Mouse (Mus musculus): ENCODE data around the gene Sart1.

Sart1 gene

DNA sequence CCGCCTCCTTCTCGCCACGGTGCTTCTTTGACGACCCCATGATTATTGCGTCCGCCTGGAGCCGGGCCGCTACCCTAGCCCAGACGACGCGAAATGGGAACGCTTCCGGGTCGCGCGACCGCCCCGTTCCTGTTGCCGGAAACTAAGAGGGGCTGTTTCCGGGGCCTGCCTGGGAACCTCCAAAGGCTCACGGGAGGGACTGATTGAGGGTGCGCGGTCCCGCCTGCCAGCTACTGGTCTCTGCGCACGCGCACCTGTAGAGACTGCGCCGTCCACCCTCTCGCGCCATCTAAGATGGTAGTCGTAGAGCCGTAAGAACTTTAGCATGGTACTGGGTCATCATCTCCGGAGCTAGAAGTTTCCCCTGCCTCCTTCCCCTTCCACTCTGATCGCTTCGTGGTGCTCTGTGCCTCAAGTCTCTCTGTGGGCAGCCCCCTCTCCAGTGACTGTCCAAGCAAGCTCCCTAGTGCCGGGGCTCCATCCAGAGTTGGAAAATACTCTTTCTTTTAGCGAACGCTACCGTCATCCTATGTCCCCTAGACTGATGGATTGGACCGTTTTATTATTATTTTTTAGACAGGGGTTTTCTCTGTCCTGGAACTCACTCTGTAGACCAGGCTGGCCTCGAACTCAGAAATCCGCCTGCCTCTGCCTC is at the start of gene Sart1:
TSS of gene Sart1 (minus strand) at position 116 of the 655 bp plus-strand sequence.
- H3K27me3 ChIP-seq (ENCODE audit: insufficient read depth, low read length): no peaks in the 10 kb centered on the region
- peaks cover 78% of the 10 kb centered on the region for H3K4me1 ChIP-seq (replicated peaks; ENCODE audit: low read depth, low read length)
- H3K36me3 ChIP-seq (ENCODE audit: insufficient read depth, low read length): peaks cover 56% of the 10 kb centered on the region
- H3K9me3 ChIP-seq (ENCODE audit: low read length): no peaks in the 10 kb centered on the region
- TF ChIP-seq CTCF (conservative IDR thresholded peaks at IDR 0.05; ENCODE audit: low read length): no peak
- no peak for TF ChIP-seq NANOG (IDR thresholded peaks at IDR 0.05; ENCODE audit: borderline replicate concordance, low read length)
- peak within 1 kb of the TSS; percentile 98 for H3K4me3 ChIP-seq (replicated peaks; ENCODE audit: low read length)

DNA sequence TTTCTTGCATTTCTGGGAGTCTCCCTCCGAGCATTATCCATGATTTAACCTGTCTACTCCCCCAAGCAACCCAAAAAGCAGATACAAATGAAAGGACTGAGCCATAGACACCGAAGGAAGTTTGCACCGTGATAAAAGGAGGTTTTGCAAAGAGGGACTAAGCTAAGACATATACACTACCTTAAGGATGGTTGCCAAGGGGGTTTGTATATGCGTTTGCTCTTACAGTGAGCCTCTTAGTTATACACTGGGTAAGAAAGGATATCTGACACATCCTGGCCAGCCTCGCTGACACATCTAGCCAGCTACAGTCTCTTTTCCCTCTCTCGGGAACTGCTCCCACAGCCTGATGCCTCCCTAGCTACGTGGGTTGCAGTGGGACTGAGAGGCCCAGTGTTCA is 45.4 kb upstream of the Sart1 start:
- Histone ChIP-seq H3K4me3 (replicated peaks; ENCODE audit: low read length) (peak overlapping the region; percentile 74), H3K27me3 (ENCODE audit: insufficient read depth, low read length) (peaks cover 29% of the 10 kb centered on the region), H3K4me1 (replicated peaks; ENCODE audit: low read depth, low read length) (peaks cover 19% of the 10 kb centered on the region), H3K36me3 (ENCODE audit: insufficient read depth, low read length) (no peaks in the 10 kb centered on the region), H3K9me3 (ENCODE audit: low read length) (no peaks in the 10 kb centered on the region)
- TF ChIP-seq CTCF (conservative IDR thresholded peaks at IDR 0.05; ENCODE audit: low read length): no peak
- TF ChIP-seq NANOG (IDR thresholded peaks at IDR 0.05; ENCODE audit: borderline replicate concordance, low read length): no peak
- no peak for TF ChIP-seq POU5F1 (IDR thresholded peaks at IDR 0.05; ENCODE audit: borderline replicate concordance, low read length)

DNA sequence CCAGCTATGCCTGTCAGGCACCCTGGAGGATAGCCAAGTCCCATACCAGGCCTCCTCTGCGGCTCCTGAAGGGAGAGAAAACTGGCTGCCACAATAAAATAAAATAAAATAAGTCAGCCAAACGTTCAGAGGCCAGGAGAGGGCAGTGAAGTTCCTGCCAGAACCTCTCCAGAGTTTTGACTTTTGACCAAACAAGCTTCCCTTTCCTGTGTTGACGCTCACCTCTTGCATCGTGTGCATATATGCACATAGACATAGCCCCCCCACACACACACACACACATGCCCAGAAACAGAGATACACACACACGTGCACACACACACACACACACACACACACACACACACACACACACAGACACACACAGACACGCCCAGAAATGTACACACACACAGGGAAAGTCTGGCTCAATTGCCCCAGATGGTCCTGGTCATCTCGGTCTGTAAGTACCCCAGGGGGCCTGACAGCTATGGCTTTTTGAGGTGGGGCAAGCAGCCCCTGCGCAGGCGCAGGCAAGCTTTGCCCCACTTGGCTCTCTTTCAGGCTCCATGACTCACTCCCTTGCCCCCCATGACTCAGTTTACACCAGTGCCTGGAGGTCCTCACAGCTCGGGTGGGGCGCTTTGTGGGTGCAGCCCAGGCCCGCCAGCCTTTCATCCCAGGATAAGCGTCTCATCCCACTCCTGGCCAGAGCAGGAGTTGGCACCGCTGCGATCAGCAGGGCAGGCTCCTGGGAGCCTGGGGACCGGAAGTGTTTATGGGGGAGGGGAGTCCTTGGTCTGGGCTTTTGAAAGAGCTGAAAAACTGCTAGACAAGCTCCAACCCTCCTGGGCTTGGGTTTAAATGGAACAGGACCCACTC is 44.7 kb upstream of the Sart1 start:
- peaks cover 29% of the 10 kb centered on the region for H3K27me3 ChIP-seq (ENCODE audit: insufficient read depth, low read length)
- no peaks in the 10 kb centered on the region for H3K36me3 ChIP-seq (ENCODE audit: insufficient read depth, low read length)
- peak overlapping the region; percentile 74 for H3K4me3 ChIP-seq (replicated peaks; ENCODE audit: low read length)
- TF ChIP-seq CTCF (conservative IDR thresholded peaks at IDR 0.05; ENCODE audit: low read length): no peak
- no peak for TF ChIP-seq POU5F1 (IDR thresholded peaks at IDR 0.05; ENCODE audit: borderline replicate concordance, low read length)
- no peak for TF ChIP-seq NANOG (IDR thresholded peaks at IDR 0.05; ENCODE audit: borderline replicate concordance, low read length)
- H3K4me1 ChIP-seq (replicated peaks; ENCODE audit: low read depth, low read length): peaks cover 19% of the 10 kb centered on the region
- H3K9me3 ChIP-seq (ENCODE audit: low read length): no peaks in the 10 kb centered on the region

DNA sequence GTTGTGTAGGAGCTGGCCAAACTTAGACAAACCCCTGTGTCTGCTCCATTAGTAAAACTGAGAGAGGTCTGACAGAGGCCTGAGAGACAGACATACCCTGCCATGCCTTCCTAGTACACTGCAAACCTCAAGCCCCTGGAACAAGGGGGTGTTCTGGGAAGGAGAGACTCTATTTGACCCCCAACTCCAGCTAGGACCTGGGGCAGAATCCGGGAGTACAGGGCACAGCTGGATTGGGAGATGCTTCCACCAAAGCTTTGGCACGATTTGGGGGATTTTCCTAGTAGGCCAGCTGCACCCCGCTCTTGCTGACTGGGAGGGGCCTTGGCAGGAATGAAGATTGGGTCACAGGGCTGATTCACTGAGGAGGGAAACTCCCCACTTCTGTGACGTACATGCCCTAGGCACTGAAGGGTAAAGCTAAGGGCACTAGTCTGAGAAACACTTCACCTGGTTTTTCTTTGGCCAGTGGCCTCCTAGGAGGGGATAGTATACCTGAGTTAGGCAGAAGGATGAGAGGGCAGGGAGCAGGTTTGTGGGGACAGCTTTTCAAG is 43.5 kb upstream of the Sart1 start:
- Histone ChIP-seq H3K27me3 (ENCODE audit: insufficient read depth, low read length) (peaks cover 24% of the 10 kb centered on the region), H3K36me3 (ENCODE audit: insufficient read depth, low read length) (peaks cover 4% of the 10 kb centered on the region), H3K4me3 (replicated peaks; ENCODE audit: low read length) (no peak overlapping the region), H3K4me1 (replicated peaks; ENCODE audit: low read depth, low read length) (peaks cover 27% of the 10 kb centered on the region), H3K9me3 (ENCODE audit: low read length) (no peaks in the 10 kb centered on the region)
- TF ChIP-seq POU5F1 (IDR thresholded peaks at IDR 0.05; ENCODE audit: borderline replicate concordance, low read length) (no peak), CTCF (conservative IDR thresholded peaks at IDR 0.05; ENCODE audit: low read length) (no peak), NANOG (IDR thresholded peaks at IDR 0.05; ENCODE audit: borderline replicate concordance, low read length) (no peak)

DNA sequence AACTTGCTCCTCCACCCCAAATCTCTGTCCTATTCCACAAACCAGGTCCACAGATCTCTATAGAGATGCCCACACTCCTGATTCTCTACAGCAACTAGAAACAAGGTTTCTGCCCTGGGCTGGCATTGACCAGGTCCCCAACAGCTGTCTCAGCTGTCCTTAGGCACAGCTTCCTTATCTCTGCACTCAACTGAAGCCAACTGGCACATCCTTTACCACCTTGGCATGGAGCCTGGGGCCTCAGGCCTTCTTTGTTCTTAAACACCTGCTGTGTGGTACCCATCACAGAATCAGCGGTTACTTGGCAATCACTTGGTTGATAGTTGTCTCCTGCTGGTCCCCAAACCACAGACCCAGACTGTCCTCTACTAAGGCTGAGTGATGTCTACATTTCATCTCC is 41.9 kb upstream of the Sart1 start:
- H3K27me3 ChIP-seq (ENCODE audit: insufficient read depth, low read length): peaks cover 20% of the 10 kb centered on the region
- TF ChIP-seq NANOG (IDR thresholded peaks at IDR 0.05; ENCODE audit: borderline replicate concordance, low read length): no peak
- no peak for TF ChIP-seq CTCF (conservative IDR thresholded peaks at IDR 0.05; ENCODE audit: low read length)
- no peak for TF ChIP-seq POU5F1 (IDR thresholded peaks at IDR 0.05; ENCODE audit: borderline replicate concordance, low read length)
- H3K4me3 ChIP-seq (replicated peaks; ENCODE audit: low read length): no peak overlapping the region
- H3K36me3 ChIP-seq (ENCODE audit: insufficient read depth, low read length): peaks cover 16% of the 10 kb centered on the region
- H3K4me1 ChIP-seq (replicated peaks; ENCODE audit: low read depth, low read length): peaks cover 42% of the 10 kb centered on the region
- H3K9me3 ChIP-seq (ENCODE audit: low read length): no peaks in the 10 kb centered on the region

DNA sequence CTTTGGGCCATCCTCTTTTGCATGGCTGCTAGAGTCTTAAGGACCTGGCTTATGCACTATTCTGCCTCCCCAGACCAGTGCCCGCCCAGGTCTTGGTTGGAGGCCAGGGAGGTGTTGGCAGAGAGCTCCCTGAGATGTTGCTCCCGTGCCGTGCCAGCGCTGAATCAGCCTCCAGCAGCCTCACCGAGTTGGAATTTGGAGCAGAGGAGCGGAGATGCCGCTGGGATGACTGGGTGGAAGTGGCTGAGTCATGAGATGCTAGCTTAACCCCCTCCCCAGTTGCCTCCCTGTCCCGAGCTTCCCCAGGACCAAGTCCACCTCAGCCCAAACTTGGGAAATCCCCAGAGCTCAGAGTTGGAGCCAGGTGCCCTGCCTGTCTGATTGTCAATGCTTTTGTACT is 41.3 kb upstream of the Sart1 start:
- H3K9me3 ChIP-seq (ENCODE audit: low read length): no peaks in the 10 kb centered on the region
- H3K36me3 ChIP-seq (ENCODE audit: insufficient read depth, low read length): peaks cover 16% of the 10 kb centered on the region
- TF ChIP-seq POU5F1 (IDR thresholded peaks at IDR 0.05; ENCODE audit: borderline replicate concordance, low read length) (no peak), CTCF (conservative IDR thresholded peaks at IDR 0.05; ENCODE audit: low read length) (no peak), NANOG (IDR thresholded peaks at IDR 0.05; ENCODE audit: borderline replicate concordance, low read length) (no peak)
- H3K4me3 ChIP-seq (replicated peaks; ENCODE audit: low read length): no peak overlapping the region
- peaks cover 42% of the 10 kb centered on the region for H3K4me1 ChIP-seq (replicated peaks; ENCODE audit: low read depth, low read length)
- H3K27me3 ChIP-seq (ENCODE audit: insufficient read depth, low read length): peaks cover 15% of the 10 kb centered on the region

DNA sequence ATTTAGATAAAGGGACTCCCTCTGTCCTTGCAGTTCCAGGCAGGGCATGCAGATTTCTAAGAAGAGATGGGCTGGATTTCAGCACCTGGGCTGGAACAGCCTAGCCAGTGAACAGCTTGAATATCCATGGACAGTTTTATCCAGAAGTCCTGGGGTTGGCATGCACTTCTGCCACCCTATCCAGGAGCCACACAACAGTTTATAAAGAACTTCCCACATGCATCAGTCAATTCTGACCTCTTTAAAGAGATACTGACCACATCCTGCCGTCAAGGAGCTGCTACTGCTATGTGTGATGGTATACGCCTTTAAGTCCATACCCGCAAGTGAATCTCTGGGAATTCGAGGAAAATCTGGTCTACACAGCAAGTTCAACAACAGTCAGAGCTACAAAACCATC is 40.7 kb upstream of the Sart1 start:
- Histone ChIP-seq H3K4me3 (replicated peaks; ENCODE audit: low read length) (no peak overlapping the region), H3K36me3 (ENCODE audit: insufficient read depth, low read length) (peaks cover 16% of the 10 kb centered on the region), H3K27me3 (ENCODE audit: insufficient read depth, low read length) (peaks cover 9% of the 10 kb centered on the region; the same call in 1 of the 2 replicates), H3K4me1 (replicated peaks; ENCODE audit: low read depth, low read length) (peaks cover 39% of the 10 kb centered on the region), H3K9me3 (ENCODE audit: low read length) (no peaks in the 10 kb centered on the region)
- TF ChIP-seq CTCF (conservative IDR thresholded peaks at IDR 0.05; ENCODE audit: low read length) (no peak), NANOG (IDR thresholded peaks at IDR 0.05; ENCODE audit: borderline replicate concordance, low read length) (no peak), POU5F1 (IDR thresholded peaks at IDR 0.05; ENCODE audit: borderline replicate concordance, low read length) (no peak)

DNA sequence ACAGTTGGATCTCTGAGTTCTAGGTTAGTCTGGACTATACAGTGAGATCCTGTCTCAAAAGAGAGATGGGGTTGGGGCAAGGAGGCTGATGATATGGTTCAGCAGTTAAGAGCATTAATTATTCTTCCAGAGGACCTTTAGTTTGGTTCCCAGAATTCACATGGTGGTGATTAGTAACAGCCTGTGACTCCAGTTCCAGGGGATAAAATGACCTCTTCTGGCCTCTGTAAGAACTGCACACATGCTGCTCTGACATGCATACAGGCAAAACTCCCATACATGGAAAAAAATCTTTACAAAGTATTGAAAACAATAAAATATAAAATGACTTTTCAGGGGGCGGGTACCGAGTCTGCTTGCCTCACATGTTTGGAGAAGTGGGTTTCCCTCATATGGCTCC is 39.6 kb upstream of the Sart1 start:
- peak; percentile 53 for TF ChIP-seq CTCF (conservative IDR thresholded peaks at IDR 0.05; ENCODE audit: low read length)
- TF ChIP-seq NANOG (IDR thresholded peaks at IDR 0.05; ENCODE audit: borderline replicate concordance, low read length): no peak
- H3K9me3 ChIP-seq (ENCODE audit: low read length): no peaks in the 10 kb centered on the region
- H3K4me1 ChIP-seq (replicated peaks; ENCODE audit: low read depth, low read length): peaks cover 37% of the 10 kb centered on the region
- H3K4me3 ChIP-seq (replicated peaks; ENCODE audit: low read length): no peak overlapping the region
- peaks cover 22% of the 10 kb centered on the region for H3K36me3 ChIP-seq (ENCODE audit: insufficient read depth, low read length)
- peaks cover 7% of the 10 kb centered on the region; the same call in 1 of the 2 replicates for H3K27me3 ChIP-seq (ENCODE audit: insufficient read depth, low read length)

Data from E14TG2a.4 (cell line).